Mouse (Mus musculus) layer of hippocampus, adult 2 months (tissue): ENCODE measurements around the gene Rsbn1l. TPM values are rescaled to one million over a fixed set of nuclear protein-coding genes. Genes with fewer than 3 reads are reported as not detected.

Source experiments
- DNase-seq, 2 experiments: peaks; one replicate each; pipeline ENCODE4 v3.0.0; 2022; ENCODE audit warnings: low spot score in 2 of 2
- H3K27ac ChIP-seq: fragments of 200-600 bp; 2 replicates; pipeline ENCODE4 v1.8.1; 2022
- H3K4me3 ChIP-seq: fragments of 200-600 bp; 2 replicates; pipeline ENCODE4 v1.8.1; 2022; ENCODE audit warnings: mild to moderate bottlenecking
- CTCF ChIP-seq: fragments of 200-600 bp; conservative IDR thresholded peaks from 2 replicates; pipeline ENCODE4 v1.8.1; 2022; ENCODE audit warnings: antibody characterized with exemption, mild to moderate bottlenecking, moderate library complexity
- total RNA-seq, 2 experiments: library from RNA; stranded (reverse); gene quantifications; 2 replicates each; pipeline ENCODE4 v1.2.3; 2021

Rsbn1l gene
- total RNA-seq, 2 experiments from 2014 or later, result 19.2 to 21.7 TPM

GRCm38 (mm10) chr5:20873146-20873545, 83.1 kb downstream of the Rsbn1l start:
- Histone ChIP-seq H3K27ac (no peak overlapping the region), H3K4me3 (no peak overlapping the region)
- no peak for TF ChIP-seq CTCF
- DNase-seq, result no peak

GRCm38 (mm10) chr5:20865193-20865755, 90.9 kb downstream of the Rsbn1l start:
- DNase-seq, result no peak
- no peak overlapping the region for H3K4me3 ChIP-seq
- TF ChIP-seq CTCF, result no peak
- H3K27ac ChIP-seq, result no peak overlapping the region

GRCm38 (mm10) chr5:20864216-20864969, 91.8 kb downstream of the Rsbn1l start:
- Histone ChIP-seq H3K4me3 (no peak overlapping the region), H3K27ac (no peak overlapping the region)
- DNase-seq, result no peak
- no peak for TF ChIP-seq CTCF

GRCm38 (mm10) chr5:20861901-20862300, 94.3 kb downstream of the Rsbn1l start:
- no peak overlapping the region for H3K4me3 ChIP-seq
- DNase-seq, result no peak
- TF ChIP-seq CTCF, result peak; percentile 34
- no peak overlapping the region for H3K27ac ChIP-seq

- H3K27ac ChIP-seq, result no peak overlapping the region
These were observed 95.6 kb downstream of the Rsbn1l start for GRCm38 (mm10) chr5:20860565-20860964.

GRCm38 (mm10) chr5:20858404-20858803, 97.8 kb downstream of the Rsbn1l start:
- TF ChIP-seq CTCF, result no peak
- Histone ChIP-seq H3K27ac (no peak overlapping the region), H3K4me3 (no peak overlapping the region)
- DNase-seq, result no peak

More at GRCm38 (mm10) chr5:20860565-20860964, 95.6 kb downstream of the Rsbn1l start:
- TF ChIP-seq CTCF, result no peak
- H3K4me3 ChIP-seq, result no peak overlapping the region
- no peak for DNase-seq

GRCm38 (mm10) chr5:20855066-20855465, 101.1 kb downstream of the Rsbn1l start:
- H3K4me3 ChIP-seq, result no peak overlapping the region
- TF ChIP-seq CTCF, result no peak
- no peak overlapping the region for H3K27ac ChIP-seq
- no peak for DNase-seq

GRCm38 (mm10) chr5:20847010-20847409, 109.2 kb downstream of the Rsbn1l start:
- no peak for DNase-seq
- no peak for TF ChIP-seq CTCF
- H3K27ac ChIP-seq, result no peak overlapping the region
- H3K4me3 ChIP-seq, result no peak overlapping the region

GRCm38 (mm10) chr5:20843816-20844215, 112.4 kb downstream of the Rsbn1l start:
- TF ChIP-seq CTCF, result no peak
- Histone ChIP-seq H3K27ac (no peak overlapping the region), H3K4me3 (no peak overlapping the region)
- peak in 1 of 2 experiments; percentile 22 for DNase-seq

- H3K27ac ChIP-seq, result no peak overlapping the region
These were observed 112.8 kb downstream of the Rsbn1l start for GRCm38 (mm10) chr5:20843405-20843804.

More at GRCm38 (mm10) chr5:20843405-20843804, 112.8 kb downstream of the Rsbn1l start:
- TF ChIP-seq CTCF, result no peak
- no peak overlapping the region for H3K4me3 ChIP-seq
- DNase-seq, result no peak

Other genes starting within 250 kb of the Rsbn1l start
- 10 to 100 TPM; 12.1 to 13.6 TPM for gene Phtf2, start 74.3 kb downstream of the Rsbn1l start, total RNA-seq
- 10 to 100 TPM; 19.7 to 21.8 TPM for gene Tmem60, start 74.2 kb downstream of the Rsbn1l start, total RNA-seq
- gene Ptpn12, start 99.5 kb upstream of the Rsbn1l start, total RNA-seq, result 10 to 100 TPM; 33.9 to 34.0 TPM
- 1 to 10 TPM; 7.3 to 9.0 TPM for gene Gsap, start 229.9 kb upstream of the Rsbn1l start, total RNA-seq